Mouse (Mus musculus) testis, adult 10 weeks (tissue): ENCODE measurements around the gene Usp8. TPM values are rescaled to one million over a fixed set of nuclear protein-coding genes. Genes with fewer than 3 reads are reported as not detected.

Experiments
- polyA plus RNA-seq: library from polyadenylated mRNA; stranded (reverse); fragments of 350-450 nt; fragmentation: Illumina TruSeq; extraction: RNeasy Lipid Tissue Mini Kit (QIAGEN cat#74804); gene quantifications from one replicate; pipeline ENCODE4 v1.2.3, GENCODE M21; 2014; ENCODE audit warnings: low read depth, low replicate concordance

Gene Usp8
- 337 TPM for polyA plus RNA-seq

GRCm38 (mm10) chr2:126706759-126707437 lies at the start of gene Usp8:
TSS of gene Usp8 (plus strand) at chr2:126707328.

GRCm38 (mm10) chr2:126676122-126676515 lies 31.0 kb upstream of the Usp8 start, which contains the start of gene Gabpb1:
TSS of gene Gabpb1 (minus strand) at chr2:126676337.

DNA sequence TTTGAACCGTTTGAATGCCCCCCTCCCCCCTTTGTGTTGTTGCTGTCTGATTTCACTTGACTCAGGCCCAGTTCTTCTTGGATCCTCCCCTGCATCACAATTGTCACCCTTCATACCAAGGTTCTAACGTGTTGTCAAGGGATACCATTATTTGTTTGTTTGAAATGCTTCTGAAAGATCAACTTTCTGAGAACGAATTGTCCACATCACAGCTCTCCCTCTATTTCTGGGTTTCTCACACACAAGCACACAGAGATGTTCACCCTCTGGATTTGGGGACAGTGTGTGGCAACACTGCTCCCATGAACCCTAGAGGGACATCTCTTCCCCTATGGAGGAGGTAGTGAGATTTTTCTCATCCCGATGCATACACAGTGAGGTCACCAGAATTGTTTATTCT lies 76.2 kb downstream of the Usp8 start, which contains the start of gene Usp50:
Usp50 (minus strand) TSS at position 101 of the 400 bp plus-strand sequence.

Other genes with a start within 250 kb of the Usp8 start
- 0.59 TPM for gene Atp8b4, start 206.7 kb upstream of the Usp8 start, polyA plus RNA-seq
- 1.8 TPM for gene Slc27a2, start 154.9 kb upstream of the Usp8 start, polyA plus RNA-seq
- 6.9 TPM for gene Hdc, start 88.0 kb upstream of the Usp8 start, polyA plus RNA-seq
- 38.1 TPM for gene Gabpb1, start 31.0 kb upstream of the Usp8 start, polyA plus RNA-seq
- gene Usp50, start 76.1 kb downstream of the Usp8 start, polyA plus RNA-seq = 146 TPM
- gene Trpm7, start 168.9 kb downstream of the Usp8 start, polyA plus RNA-seq = 50.0 TPM
- 39.5 TPM for gene Sppl2a, start 225.9 kb downstream of the Usp8 start, polyA plus RNA-seq